Mouse (Mus musculus) embryonic facial prominence, embryonic 12.5 days (tissue): ENCODE data around the gene Dthd1. TPM values are rescaled to one million over a fixed set of nuclear protein-coding genes. Genes with fewer than 3 reads are reported as not detected.
A peak's percentile ranks its signal among the peaks of the same experiment; 100 is the strongest.

ENCODE experiments used
- ATAC-seq: fragments of 200-750 bp; cut with Nextera tagmentation; 2 replicates; pipeline ENCODE4 v1.8.0; 2017; ENCODE audit not compliant: insufficient number of reproducible peaks, insufficient read depth, low FRiP score, low TSS enrichment
- H3K27ac ChIP-seq: fragments of 300-500 bp; sonication (generic); 2 replicates; pipeline ENCODE4 v1.5.1; 2016; ENCODE audit warnings: mild to moderate bottlenecking
- H3K27me3 ChIP-seq: fragments of 300-500 bp; sonication (generic); 2 replicates; pipeline ENCODE4 v1.6.1; 2016; ENCODE audit warnings: mild to moderate bottlenecking, moderate library complexity
- H3K36me3 ChIP-seq: fragments of 300-500 bp; sonication (generic); 2 replicates; pipeline ENCODE4 v1.6.1; 2016; ENCODE audit warnings: mild to moderate bottlenecking
- H3K4me1 ChIP-seq: fragments of 300-500 bp; sonication (generic); 2 replicates; pipeline ENCODE4 v1.6.1; 2016
- H3K4me2 ChIP-seq: fragments of 300-500 bp; sonication (generic); replicated peaks from 2 replicates; pipeline ENCODE4 v1.6.1; 2016; ENCODE audit warnings: mild to moderate bottlenecking, moderate library complexity
- H3K4me3 ChIP-seq: fragments of 300-500 bp; sonication (generic); 2 replicates; pipeline ENCODE4 v1.5.1; 2016; ENCODE audit warnings: mild to moderate bottlenecking
- H3K9ac ChIP-seq: fragments of 300-500 bp; sonication (generic); 2 replicates; pipeline ENCODE4 v1.6.1; 2016; ENCODE audit warnings: mild to moderate bottlenecking, moderate library complexity
- H3K9me3 ChIP-seq: fragments of 300-500 bp; sonication (generic); 2 replicates; pipeline ENCODE4 v1.6.1; 2016; ENCODE audit warnings: mild to moderate bottlenecking, moderate library complexity
- WGBS: fragments of 180-500 bp; shearing (Covaris S2); methylation state at CpG from one replicate; pipeline ENCODE4 v1.1.7; 2016; 5-methylcytosine and 5-hydroxymethylcytosine counted together
- polyA plus RNA-seq: library from polyadenylated mRNA; unstranded; fragments of >200 nt; fragmentation: Nextera tagmentation; extraction: Ambion mirVana; gene quantifications from 2 replicates; pipeline ENCODE4 v1.2.1, GENCODE M21; 2016

Dthd1 gene
- polyA plus RNA-seq: not detected in 2 replicates

- no peak within 1 kb of the TSS for H3K9ac ChIP-seq
- H3K27me3 ChIP-seq: no peaks in the 10 kb centered on the region
- no peak for ATAC-seq
- no peaks in the 10 kb centered on the region for H3K36me3 ChIP-seq
- H3K27ac ChIP-seq: no peak within 1 kb of the TSS
- H3K4me1 ChIP-seq: no peaks in the 10 kb centered on the region
- H3K9me3 ChIP-seq: no peaks in the 10 kb centered on the region
- WGBS: 83% methylated on average over 6 of the region's 6 CpGs
- H3K4me3 ChIP-seq: no peak within 1 kb of the TSS
- H3K4me2 ChIP-seq: no peak within 1 kb of the TSS
These were observed at the start of gene Dthd1 for GRCm38 (mm10) chr5:62813402-62814071. Gene Dthd1 (plus strand): TSS chr5:62813823.

- H3K9ac ChIP-seq: no peak overlapping the region
- WGBS: 77% methylated on average over 5 of the region's 5 CpGs
- H3K9me3 ChIP-seq: no peaks in the 10 kb centered on the region
- H3K36me3 ChIP-seq: no peaks in the 10 kb centered on the region
- H3K27me3 ChIP-seq: peaks cover 6% of the 10 kb centered on the region; the same call in 1 of the 2 replicates
- no peak overlapping the region for H3K4me2 ChIP-seq
- no peak overlapping the region for H3K4me3 ChIP-seq
- H3K27ac ChIP-seq: no peak overlapping the region
- no peaks in the 10 kb centered on the region for H3K4me1 ChIP-seq
- no peak for ATAC-seq
These were observed 49.5 kb upstream of the Dthd1 start for GRCm38 (mm10) chr5:62764161-62764560.

- ATAC-seq: no peak
- H3K27ac ChIP-seq: no peak overlapping the region
- peak overlapping the region; percentile 63 for H3K9ac ChIP-seq
- no peaks in the 10 kb centered on the region for H3K36me3 ChIP-seq
- H3K4me1 ChIP-seq: no peaks in the 10 kb centered on the region
- H3K9me3 ChIP-seq: no peaks in the 10 kb centered on the region
- peak overlapping the region; percentile 66 for H3K4me3 ChIP-seq
- H3K27me3 ChIP-seq: peaks cover 6% of the 10 kb centered on the region; the same call in 1 of the 2 replicates
- WGBS: 16% methylated on average over 5 of the region's 5 CpGs
- H3K4me2 ChIP-seq: peak overlapping the region; percentile 87
These were observed 48.2 kb upstream of the Dthd1 start for GRCm38 (mm10) chr5:62765459-62765783.

- peak within 1 kb of the TSS; percentile 66 for H3K4me3 ChIP-seq
- H3K4me2 ChIP-seq: peak within 1 kb of the TSS; percentile 87
- peak within 1 kb of the TSS; percentile 63 for H3K9ac ChIP-seq
- H3K9me3 ChIP-seq: no peaks in the 10 kb centered on the region
- under 1% methylated on average over 105 of the region's 106 CpGs for WGBS
- no peaks in the 10 kb centered on the region for H3K4me1 ChIP-seq
- no peaks in the 10 kb centered on the region for H3K36me3 ChIP-seq
- ATAC-seq: peak; percentile 77
- H3K27ac ChIP-seq: 0 out of 2 replicates have a peak within 1 kb of the TSS, but pooled peaks have one; percentile 2
- peaks cover 6% of the 10 kb centered on the region; the same call in 1 of the 2 replicates for H3K27me3 ChIP-seq
These were observed 47.6 kb upstream of the Dthd1 start, which contains the start of gene Arap2 for GRCm38 (mm10) chr5:62765784-62766701. Gene Arap2 (minus strand): TSS chr5:62766159.

- no peak overlapping the region for H3K27ac ChIP-seq
- 82% methylated on average over 11 of the region's 11 CpGs for WGBS
These were observed 41.6 kb upstream of the Dthd1 start for GRCm38 (mm10) chr5:62771775-62772599.

GRCm38 (mm10) chr5:62777804-62778203 is 35.8 kb upstream of the Dthd1 start:
- H3K4me1 ChIP-seq: no peaks in the 10 kb centered on the region
- no peak overlapping the region for H3K4me2 ChIP-seq
- no peaks in the 10 kb centered on the region for H3K9me3 ChIP-seq
- H3K4me3 ChIP-seq: no peak overlapping the region
- no peaks in the 10 kb centered on the region for H3K27me3 ChIP-seq
- no peak overlapping the region for H3K27ac ChIP-seq
- no peak for ATAC-seq
- 77% methylated on average over 8 of the region's 8 CpGs for WGBS
- H3K36me3 ChIP-seq: no peaks in the 10 kb centered on the region
- no peak overlapping the region for H3K9ac ChIP-seq

More at GRCm38 (mm10) chr5:62771775-62772599, 41.6 kb upstream of the Dthd1 start:
- no peak overlapping the region for H3K4me2 ChIP-seq
- no peak overlapping the region for H3K4me3 ChIP-seq
- H3K4me1 ChIP-seq: no peaks in the 10 kb centered on the region
- H3K36me3 ChIP-seq: no peaks in the 10 kb centered on the region
- no peak overlapping the region for H3K9ac ChIP-seq
- ATAC-seq: no peak
- no peaks in the 10 kb centered on the region for H3K9me3 ChIP-seq
- H3K27me3 ChIP-seq: peaks cover under 1% of the 10 kb centered on the region; the same call in 1 of the 2 replicates

GRCm38 (mm10) chr5:62778682-62779081 is 34.9 kb upstream of the Dthd1 start:
- Histone ChIP-seq H3K4me1 (no peaks in the 10 kb centered on the region), H3K36me3 (no peaks in the 10 kb centered on the region), H3K9ac (no peak overlapping the region), H3K27ac (no peak overlapping the region), H3K4me3 (no peak overlapping the region), H3K27me3 (no peaks in the 10 kb centered on the region), H3K9me3 (no peaks in the 10 kb centered on the region), H3K4me2 (no peak overlapping the region)
- ATAC-seq: no peak
- WGBS: 84% methylated on average over 5 of the region's 5 CpGs

- 86% methylated on average over 3 of the region's 3 CpGs for WGBS
- Histone ChIP-seq H3K9me3 (no peaks in the 10 kb centered on the region), H3K4me2 (no peak overlapping the region), H3K36me3 (no peaks in the 10 kb centered on the region), H3K9ac (no peak overlapping the region), H3K4me3 (no peak overlapping the region), H3K27me3 (no peaks in the 10 kb centered on the region), H3K4me1 (no peaks in the 10 kb centered on the region), H3K27ac (no peak overlapping the region)
- ATAC-seq: no peak
These were observed 26.8 kb upstream of the Dthd1 start for GRCm38 (mm10) chr5:62786809-62787208.

GRCm38 (mm10) chr5:62790921-62791564 is 22.6 kb upstream of the Dthd1 start:
- Histone ChIP-seq H3K9me3 (no peaks in the 10 kb centered on the region), H3K9ac (no peak overlapping the region), H3K36me3 (no peaks in the 10 kb centered on the region), H3K27me3 (no peaks in the 10 kb centered on the region), H3K4me1 (no peaks in the 10 kb centered on the region), H3K4me2 (no peak overlapping the region), H3K27ac (no peak overlapping the region), H3K4me3 (no peak overlapping the region)
- no peak for ATAC-seq
- 90% methylated on average over 5 of the region's 5 CpGs for WGBS

- Histone ChIP-seq H3K27ac (no peak overlapping the region), H3K4me1 (no peaks in the 10 kb centered on the region), H3K36me3 (no peaks in the 10 kb centered on the region), H3K27me3 (no peaks in the 10 kb centered on the region), H3K4me2 (no peak overlapping the region), H3K9ac (no peak overlapping the region), H3K4me3 (no peak overlapping the region), H3K9me3 (no peaks in the 10 kb centered on the region)
- ATAC-seq: no peak
- 80% methylated on average over 1 of the region's 1 CpGs for WGBS
These were observed 20.8 kb upstream of the Dthd1 start for GRCm38 (mm10) chr5:62792776-62793175.

- WGBS: 58% methylated on average over 1 of the region's 1 CpGs
- H3K4me3 ChIP-seq: no peak overlapping the region
- no peak for ATAC-seq
These were observed 420 bp downstream of the Dthd1 start for GRCm38 (mm10) chr5:62814072-62814414.

More at GRCm38 (mm10) chr5:62814072-62814414, 420 bp downstream of the Dthd1 start:
- Histone ChIP-seq H3K27ac (no peak overlapping the region), H3K4me2 (no peak overlapping the region), H3K27me3 (no peaks in the 10 kb centered on the region), H3K4me1 (no peaks in the 10 kb centered on the region), H3K9me3 (no peaks in the 10 kb centered on the region), H3K9ac (no peak overlapping the region), H3K36me3 (no peaks in the 10 kb centered on the region)
